ENCODE assay signal across 8 mouse cellular contexts in genomic region chr2:45114596-45114995, GRCm38 (mm10). TPM values are rescaled to one million over a fixed set of nuclear protein-coding genes. Genes with fewer than 3 reads are reported as not detected.
DNase-seq lines count a peak whose midpoint lies in the region; ATAC-seq and TF ChIP-seq lines count a peak whose summit lies in the region.

No protein-coding gene starts in this region.

- no peaks in the 10 kb centered on the region for H3K36me3 ChIP-seq in spleen, adult 2 months (ENCODE audit: control insufficient read depth, insufficient read depth, low read length)
- H3K36me3 ChIP-seq in liver, embryonic 16.5 days (ENCODE audit: control insufficient read depth, insufficient read depth): no peaks in the 10 kb centered on the region

- no peak for ATAC-seq in liver, embryonic 16.5 days (ENCODE audit: low read depth)

- no peaks in the 10 kb centered on the region for H3K9me3 ChIP-seq in liver, embryonic 16.5 days (replicated peaks; ENCODE audit: control insufficient read depth, low read length)

- H3K27ac ChIP-seq in spleen, adult 2 months (ENCODE audit: insufficient read depth, low read length): peak overlapping the region; percentile 17; the same call in 1 of the 2 replicates
- peak overlapping the region; percentile 57 for H3K27ac ChIP-seq in liver, embryonic 16.5 days (ENCODE audit: low read length)

- no peak overlapping the region for H3K4me2 ChIP-seq in liver, embryonic 16.5 days (ENCODE audit: low read depth, low read length)

- no peak overlapping the region for H3K4me3 ChIP-seq in spleen, adult 2 months (ENCODE audit: extremely low read depth, insufficient read depth, insufficient read length)
- H3K4me3 ChIP-seq in liver, embryonic 16.5 days (ENCODE audit: low read depth, low read length): no peak overlapping the region

- TF ChIP-seq CTCF in spleen, adult 2 months (IDR thresholded peaks at IDR 0.05; ENCODE audit: extremely low read depth, insufficient read depth, insufficient read length, insufficient replicate concordance): no peak

- TF ChIP-seq POLR2A in spleen, adult 2 months (IDR thresholded peaks at IDR 0.05; ENCODE audit: low read depth, low read length): no peak

- no peaks in the 10 kb centered on the region for H3K4me1 ChIP-seq in spleen, adult 2 months (ENCODE audit: control insufficient read depth, insufficient read depth, insufficient read length)
- peaks cover 29% of the 10 kb centered on the region for H3K4me1 ChIP-seq in liver, embryonic 16.5 days (ENCODE audit: control insufficient read depth, low read depth, low read length)

- 0 out of 2 replicates have a peak overlapping the region, but pooled peaks have one; percentile 11 for H3K9ac ChIP-seq in liver, embryonic 16.5 days (ENCODE audit: low read depth, low read length)

- peak; percentile 24 for DNase-seq in gastrocnemius, adult 18-20 months (ENCODE audit: low spot score)
- no peak for DNase-seq in gastrocnemius, postnatal 10 days
- DNase-seq in spleen, adult 2 months (ENCODE audit: low read depth in 1 of 2, low spot score in 2 of 2): no peak
- DNase-seq in spleen, adult 18-20 months: no peak
- DNase-seq in right cerebral cortex, postnatal 25 days: no peak
- DNase-seq in urinary bladder, postnatal 10 days (ENCODE audit: low spot score): no peak
- DNase-seq in urinary bladder, postnatal 36 days (ENCODE audit: low spot score in 2 of 2): no peak

- 11% methylated on average over 2 of the region's 2 CpGs for WGBS in spleen, adult 2 months
- WGBS in liver, embryonic 16.5 days (ENCODE audit: insufficient replicate concordance): 14% methylated on average over 2 of the region's 2 CpGs

- peaks cover 2% of the 10 kb centered on the region; the same call in 1 of the 2 replicates for H3K27me3 ChIP-seq in spleen, adult 2 months (ENCODE audit: control insufficient read depth, insufficient read depth, low read length)
- peaks cover 8% of the 10 kb centered on the region for H3K27me3 ChIP-seq in liver, embryonic 16.5 days (ENCODE audit: control insufficient read depth, insufficient read depth, low read depth, low read length)

RNA-seq across cellular contexts. Expression of gene Zeb2, which starts 2.6 kb away (rescaled TPM):
- total RNA-seq in gastrocnemius, adult 18-20 months (2021): 10 to 100 TPM; 34.8 to 49.2 TPM
- 100 to 1,000 TPM in 1 of 2 experiments, 10 to 100 TPM in 1; 72.6 to 114 TPM for total RNA-seq in gastrocnemius, postnatal 10 days (2021)
- 18.4 and 19.0 TPM in 2 replicates for polyA plus RNA-seq in spleen, adult 2 months (2012; rRNA removed)
- polyA plus RNA-seq in liver, embryonic 16.5 days (2015; fragmentation: Nextera tagmentation; extraction: Ambion mirVana): 12.1 and 12.5 TPM in 2 replicates
